Mouse (Mus musculus) c-Kit-negative CD71-positive TER-119-positive erythroid progenitor cells, embryonic 14.5 days (primary cell): ENCODE measurements around the gene Prl2c1.
"Not testable (repeated sequence)": the region's sequence is repeated elsewhere in the genome, so short reads cannot be mapped to it uniquely, and the experiment has no call there.

Source experiments
- DNase-seq: peaks from one replicate; pipeline ENCODE4 v3.0.0-alpha.2; 2013; ENCODE audit warnings: low read depth, low spot score

The Prl2c1 gene

DNA sequence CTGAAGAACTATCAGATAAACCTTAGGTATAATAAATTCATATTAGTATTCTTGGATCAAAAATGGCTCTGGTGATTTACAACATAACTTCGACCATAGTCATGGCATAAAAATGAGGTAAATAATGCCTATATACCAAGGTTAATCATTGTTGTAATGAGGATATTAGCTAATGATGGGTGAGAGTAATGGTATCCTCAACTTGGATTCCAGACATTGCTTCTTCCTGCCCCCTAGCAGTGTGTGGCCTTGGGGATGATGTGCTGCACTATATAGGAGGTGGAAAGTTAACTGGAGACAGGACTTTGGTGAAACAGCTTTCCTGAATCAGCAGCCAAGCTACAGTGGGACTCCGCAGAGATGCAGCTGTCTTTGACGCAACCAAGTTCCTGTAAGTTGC is at the start of gene Prl2c1:
Gene Prl2c1, plus strand, starts transcription at position 301 of the 400 bp plus-strand sequence.
- DNase-seq: no peak

DNA sequence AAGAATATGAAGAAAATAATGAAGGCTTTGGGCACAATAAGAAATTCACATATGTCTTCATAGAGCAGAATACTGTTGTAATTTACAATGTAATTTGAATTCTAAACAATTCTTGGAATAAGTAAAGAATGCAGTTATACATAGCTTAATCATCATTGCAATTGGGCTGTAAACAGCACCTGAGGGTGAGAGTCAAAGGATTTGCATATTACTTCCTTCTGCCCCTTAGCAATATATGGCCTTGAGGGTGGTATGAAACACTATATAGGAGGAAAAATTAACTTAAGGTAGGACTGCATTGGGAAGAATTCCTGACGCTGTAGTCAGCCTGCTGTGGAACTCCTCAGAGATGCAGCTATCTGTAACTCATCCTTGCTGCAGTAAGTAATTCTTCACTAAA is 47.8 kb upstream of the Prl2c1 start, which contains the start of gene Prl2a1:
Gene Prl2a1, plus strand, starts transcription at position 301 of the 400 bp plus-strand sequence.
- DNase-seq: no peak

DNA sequence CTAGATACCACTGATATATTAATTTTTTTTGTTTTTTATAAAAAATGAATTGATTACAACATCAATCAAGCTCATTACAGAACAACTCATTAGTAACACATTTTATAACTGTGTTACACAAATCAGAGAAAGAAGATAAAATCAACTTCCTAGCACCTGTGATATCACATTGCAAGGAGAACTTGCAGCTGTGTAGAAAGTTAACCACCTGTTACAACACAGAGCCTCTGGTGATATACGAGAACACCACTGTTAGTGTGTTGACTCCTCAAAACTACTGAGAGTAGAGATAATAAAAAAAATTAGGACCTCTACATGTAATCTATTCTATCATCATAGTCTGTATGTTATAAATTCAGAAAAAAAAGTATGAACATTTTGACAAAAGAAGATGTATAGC is 46.4 kb upstream of the Prl2c1 start:
- DNase-seq: no peak

DNA sequence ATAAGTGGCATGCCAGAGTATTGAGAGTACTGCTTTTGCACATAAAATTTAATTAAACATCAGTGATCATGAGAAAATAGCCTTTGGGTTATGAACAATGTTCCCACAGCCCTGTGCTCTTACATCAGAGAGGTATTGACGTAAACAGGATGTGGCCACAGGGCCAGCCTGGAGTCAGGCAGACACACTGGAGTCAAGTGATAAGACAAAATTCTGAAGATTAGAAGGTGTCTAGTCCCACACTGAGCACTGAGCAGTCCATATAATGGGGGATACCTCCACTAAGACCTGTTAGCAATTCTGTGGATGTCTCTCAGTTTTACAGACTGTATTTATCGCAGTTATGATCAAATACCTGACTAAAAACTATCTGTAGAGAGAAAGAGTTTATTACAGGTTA is 55.1 kb downstream of the Prl2c1 start:
- DNase-seq: not testable (repeated sequence)
